Comparison of ENCODE assay signal across 10 mouse cellular contexts in the genomic region with DNA sequence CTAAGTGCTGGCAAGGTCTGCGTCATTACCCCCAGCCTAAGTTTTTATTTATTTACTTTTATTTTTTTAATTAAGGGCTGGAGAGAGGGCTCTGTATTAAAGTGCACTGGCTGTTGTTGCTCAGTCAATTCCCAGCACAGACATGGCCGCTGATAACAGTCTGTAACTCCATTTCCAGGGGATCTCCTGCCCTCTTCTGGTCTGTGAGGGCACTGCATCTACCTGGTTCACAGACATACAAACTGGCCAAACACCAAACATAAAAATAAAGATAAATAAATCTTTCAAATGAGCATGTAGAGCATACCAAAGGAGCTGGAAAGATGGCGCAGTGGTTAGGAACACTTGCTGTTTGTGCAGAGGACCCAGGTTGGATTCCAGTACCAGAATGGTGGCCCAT. TPM values are rescaled to one million over a fixed set of nuclear protein-coding genes. Genes with fewer than 3 reads are reported as not detected.
DNase-seq lines count a peak whose midpoint lies in the region; ATAC-seq and TF ChIP-seq lines count a peak whose summit lies in the region.
"Had no signal": no experiment of that assay in that cellular context is flagged by ENCODE, and none has a peak within 500 bp of the region (broad histone marks: within the 10 kb centered on the region; RNA-seq: fewer than 3 reads in every experiment).

No protein-coding gene starts in this region.

- no peak overlapping the region for H3K4me3 ChIP-seq in layer of hippocampus, adult 2 months
- no peak overlapping the region for H3K4me3 ChIP-seq in bone marrow, adult 2 months (replicated peaks; ENCODE audit: control insufficient read depth, low read depth, low read length)

- no peak for TF ChIP-seq POLR2A in bone marrow, adult 2 months (IDR thresholded peaks at IDR 0.05; ENCODE audit: borderline replicate concordance, control insufficient read depth, low read depth, low read length)

- WGBS in bone marrow, adult 2 months = 84% methylated on average over 3 of the region's 3 CpGs

- no peaks in the 10 kb centered on the region for H3K4me1 ChIP-seq in bone marrow, adult 2 months (ENCODE audit: control insufficient read depth, insufficient read depth, low read length)

- peak; percentile 78 for TF ChIP-seq CTCF in layer of hippocampus, adult 2 months (conservative IDR thresholded peaks at IDR 0.05)
- TF ChIP-seq CTCF in bone marrow, adult 2 months (IDR thresholded peaks at IDR 0.05; ENCODE audit: control insufficient read depth, insufficient read depth, low read length) = peak; percentile 45

- no peak overlapping the region for H3K27ac ChIP-seq in layer of hippocampus, adult 2 months
- no peak overlapping the region for H3K27ac ChIP-seq in bone marrow, adult 2 months (ENCODE audit: control insufficient read depth, insufficient read depth, low read depth, low read length, poor library complexity)

- peak; percentile 53 for DNase-seq in adrenal gland, postnatal 14 days
- DNase-seq in adrenal gland, postnatal 4 days (ENCODE audit: low spot score in 2 of 2) = no peak
- no peak for DNase-seq in layer of hippocampus, adult 2 months (ENCODE audit: low spot score in 2 of 2)
- no peak for DNase-seq in layer of hippocampus, adult 8-10 months (ENCODE audit: low spot score in 2 of 2)
- DNase-seq in urinary bladder, postnatal 25 days (ENCODE audit: low spot score) = no peak

- 0 out of 2 replicates have a peak, but pooled peaks have one; percentile 26 for ATAC-seq in neutrophil, adult 5-6 weeks (ENCODE audit: extremely low read depth, insufficient number of reproducible peaks, low FRiP score, poor library complexity, severe bottlenecking)
- no peak for ATAC-seq in frontal cortex, adult (ENCODE audit: low TSS enrichment)

RNA-seq across cellular contexts. Expression of a gene that starts 6.6 kb away (rescaled TPM):
- total RNA-seq in adrenal gland, postnatal 14 days (2021) = 0.22 and 0.45 TPM in 2 replicates
- 1 to 10 TPM in 1 of 2 experiments, under 1 TPM in 1; 0.93 to 1.2 TPM for total RNA-seq in adrenal gland, postnatal 4 days (2021)
- under 1 TPM in 1 of 2 experiments, not detected in 1; 0.69 TPM for total RNA-seq in layer of hippocampus, adult 2 months (2021)
- total RNA-seq in layer of hippocampus, adult 8-10 months (2022) = 1 to 10 TPM in 1 of 4 experiments, under 1 TPM in 2, not detected in 1; 0.39 to 1.2 (median 0.89) TPM
- polyA plus RNA-seq in bone marrow, adult 2 months (2011; ENCODE audit: insufficient read depth, insufficient read length, low replicate concordance, missing spikeins) = 1.4 TPM in 1 of 2 replicates, not detected in the other
- total RNA-seq in neutrophil, adult 5-6 weeks (2017) = 0.49 TPM in 1 of 2 replicates, not detected in the other

RNA-seq across cellular contexts. Expression of a gene that starts 6.7 kb away (rescaled TPM):
- total RNA-seq in adrenal gland, postnatal 14 days (2021) = 3,197 and 3,382 TPM in 2 replicates
- total RNA-seq in adrenal gland, postnatal 4 days (2021) = 100 to 1,000 TPM; 750 to 830 TPM
- 100 to 1,000 TPM; 552 to 568 TPM for total RNA-seq in layer of hippocampus, adult 2 months (2021)
- total RNA-seq in layer of hippocampus, adult 8-10 months (2022) = 100 to 1,000 TPM; 631 to 661 (median 651) TPM
- 443 and 613 TPM in 2 replicates for polyA plus RNA-seq in bone marrow, adult 2 months (2011; ENCODE audit: insufficient read depth, insufficient read length, low replicate concordance, missing spikeins)
- total RNA-seq in neutrophil, adult 5-6 weeks (2017) = 190 and 241 TPM in 2 replicates

RNA-seq across cellular contexts. Expression of a gene that starts 16.4 kb away (rescaled TPM):
- total RNA-seq in adrenal gland, postnatal 14 days (2021) = not detected in 2 replicates
- not detected for total RNA-seq in adrenal gland, postnatal 4 days (2021)
- not detected for total RNA-seq in layer of hippocampus, adult 2 months (2021)
- total RNA-seq in layer of hippocampus, adult 8-10 months (2022) = not detected
- not detected in 2 replicates for polyA plus RNA-seq in bone marrow, adult 2 months (2011; ENCODE audit: insufficient read depth, insufficient read length, low replicate concordance, missing spikeins)
- not detected in 2 replicates for total RNA-seq in neutrophil, adult 5-6 weeks (2017)
- polyA plus RNA-seq: frontal cortex, adult 2 months; lung, embryonic 16.5 days had no signal

RNA-seq across cellular contexts. Expression of a gene that starts 20.5 kb away (rescaled TPM):
- total RNA-seq in adrenal gland, postnatal 14 days (2021) = 0.85 and 1.1 TPM in 2 replicates
- under 1 TPM in 1 of 2 experiments, not detected in 1; 0.65 TPM for total RNA-seq in adrenal gland, postnatal 4 days (2021)
- total RNA-seq in layer of hippocampus, adult 2 months (2021) = not detected
- not detected for total RNA-seq in layer of hippocampus, adult 8-10 months (2022)
- polyA plus RNA-seq in bone marrow, adult 2 months (2011; ENCODE audit: insufficient read depth, insufficient read length, low replicate concordance, missing spikeins) = 3.1 TPM in 1 of 2 replicates, not detected in the other
- total RNA-seq in neutrophil, adult 5-6 weeks (2017) = 3.0 and 3.3 TPM in 2 replicates
- polyA plus RNA-seq: frontal cortex, adult 2 months had no signal

RNA-seq across cellular contexts. Expression of a gene that starts 30.7 kb away (rescaled TPM):
- 45.7 and 54.0 TPM in 2 replicates for total RNA-seq in adrenal gland, postnatal 14 days (2021)
- 10 to 100 TPM; 71.4 to 84.4 TPM for total RNA-seq in adrenal gland, postnatal 4 days (2021)
- total RNA-seq in layer of hippocampus, adult 2 months (2021) = 10 to 100 TPM; 49.8 to 57.5 TPM
- 10 to 100 TPM; 44.1 to 60.2 (median 56.1) TPM for total RNA-seq in layer of hippocampus, adult 8-10 months (2022)
- 35.5 and 102 TPM in 2 replicates for polyA plus RNA-seq in bone marrow, adult 2 months (2011; ENCODE audit: insufficient read depth, insufficient read length, low replicate concordance, missing spikeins)
- 36.5 and 64.7 TPM in 2 replicates for total RNA-seq in neutrophil, adult 5-6 weeks (2017)
